Mouse (Mus musculus) embryonic facial prominence, embryonic 15.5 days (tissue): ENCODE measurements around the gene Gm3298. TPM values are rescaled to one million over a fixed set of nuclear protein-coding genes. Genes with fewer than 3 reads are reported as not detected.
"Not testable (repeated sequence)": the region's sequence is repeated elsewhere in the genome, so short reads cannot be mapped to it uniquely, and the experiment has no call there.

Experiments
- ATAC-seq: fragments of 200-750 bp; cut with Nextera tagmentation; 2 replicates; pipeline ENCODE4 v1.8.0; 2017; ENCODE audit warnings: low read depth, moderate TSS enrichment; ENCODE audit not compliant: insufficient number of reproducible peaks, low FRiP score, low TSS enrichment
- H3K27ac ChIP-seq: fragments of 300-500 bp; sonication (generic); replicated peaks from 2 replicates; pipeline ENCODE4 v1.5.1; 2015; ENCODE audit warnings: mild to moderate bottlenecking, inconsistent platforms
- H3K27me3 ChIP-seq: fragments of 300-500 bp; sonication (generic); 2 replicates; pipeline ENCODE4 v1.6.1; 2015; ENCODE audit warnings: inconsistent platforms
- H3K36me3 ChIP-seq: fragments of 300-500 bp; sonication (generic); 2 replicates; pipeline ENCODE4 v1.6.1; 2015; ENCODE audit warnings: mild to moderate bottlenecking, inconsistent platforms
- H3K4me1 ChIP-seq: fragments of 300-500 bp; sonication (generic); 2 replicates; pipeline ENCODE4 v1.6.1; 2015; ENCODE audit warnings: inconsistent platforms
- H3K4me2 ChIP-seq: fragments of 300-500 bp; sonication (generic); replicated peaks from 2 replicates; pipeline ENCODE4 v1.6.1; 2015; ENCODE audit warnings: mild to moderate bottlenecking, inconsistent platforms
- H3K4me3 ChIP-seq: fragments of 300-500 bp; sonication (generic); replicated peaks from 2 replicates; pipeline ENCODE4 v1.5.1; 2015; ENCODE audit warnings: mild to moderate bottlenecking, inconsistent platforms
- H3K9ac ChIP-seq: fragments of 300-500 bp; sonication (generic); 2 replicates; pipeline ENCODE4 v1.6.1; 2015; ENCODE audit warnings: inconsistent platforms
- H3K9me3 ChIP-seq: fragments of 300-500 bp; sonication (generic); replicated peaks from 2 replicates; pipeline ENCODE4 v1.6.1; 2016; ENCODE audit warnings: inconsistent platforms
- WGBS: fragments of 180-500 bp; shearing (Covaris S2); methylation state at CpG from one replicate; pipeline ENCODE4 v1.1.7; 2015; 5-methylcytosine and 5-hydroxymethylcytosine counted together
- polyA plus RNA-seq: library from polyadenylated mRNA; unstranded; fragments of >200 nt; fragmentation: Nextera tagmentation; extraction: Ambion mirVana; gene quantifications from 2 replicates; pipeline ENCODE4 v1.2.1, GENCODE M21; 2015

Gm3298 gene
- polyA plus RNA-seq = not detected in 2 replicates

GRCm38 (mm10) chr14:5015591-5015990 lies at the start of gene Gm3298:
Gene Gm3298, plus strand, starts transcription at chr14:5015891.
- not testable (repeated sequence) for H3K9me3 ChIP-seq, ATAC-seq, H3K4me2 ChIP-seq, H3K27ac ChIP-seq, H3K4me1 ChIP-seq, H3K9ac ChIP-seq, H3K4me3 ChIP-seq, H3K36me3 ChIP-seq, H3K27me3 ChIP-seq
- WGBS = 67% methylated on average over 1 of the region's 2 CpGs

GRCm38 (mm10) chr14:4983635-4984034 lies 32.1 kb upstream of the Gm3298 start, which contains the start of gene Gm8297:
Gene Gm8297, plus strand, starts transcription at chr14:4983935.
- H3K9ac ChIP-seq, ATAC-seq, H3K9me3 ChIP-seq: not testable (repeated sequence)

DNA sequence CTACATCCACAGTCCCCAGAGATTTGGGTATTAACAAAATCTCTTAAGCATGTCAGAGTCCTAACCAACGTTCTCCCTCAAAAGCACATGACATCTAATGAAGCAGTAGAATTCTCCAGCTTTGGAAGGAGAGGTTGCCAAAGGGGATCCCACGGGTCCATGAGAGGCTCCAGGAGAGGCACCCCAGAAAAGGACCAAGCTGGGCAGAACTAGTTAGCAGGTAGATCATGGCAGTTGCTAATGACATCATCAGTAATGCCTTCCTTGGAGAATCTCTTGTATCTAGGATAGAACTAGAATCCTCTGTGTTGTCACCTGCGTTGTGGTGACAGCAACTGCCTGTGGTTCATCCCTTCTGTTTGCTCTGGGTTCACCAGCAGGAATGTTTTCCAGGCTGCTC lies 34.6 kb downstream of the Gm3298 start, which contains the start of gene 4930555G01Rik:
TSS of gene 4930555G01Rik (plus strand) at position 301 of the 400 bp plus-strand sequence.
- H3K4me2 ChIP-seq, H3K27me3 ChIP-seq, H3K9ac ChIP-seq, H3K36me3 ChIP-seq, ATAC-seq, H3K27ac ChIP-seq, H3K4me3 ChIP-seq, H3K4me1 ChIP-seq, H3K9me3 ChIP-seq: not testable (repeated sequence)
- WGBS = no CpG with 5 or more reads among the region's 3 CpGs

More at GRCm38 (mm10) chr14:4983635-4984034, 32.1 kb upstream of the Gm3298 start, which contains the start of gene Gm8297:
- not testable (repeated sequence) for H3K27me3 ChIP-seq, H3K4me2 ChIP-seq, H3K4me1 ChIP-seq, H3K36me3 ChIP-seq, H3K4me3 ChIP-seq, H3K27ac ChIP-seq

Other genes with a start within 250 kb of the Gm3298 start
- gene Gm9602, start 239.6 kb upstream of the Gm3298 start, polyA plus RNA-seq = not detected in 2 replicates
- gene Gm3269, start 177.8 kb upstream of the Gm3298 start, polyA plus RNA-seq = not detected in 2 replicates
- 0.33 and 0.45 TPM in 2 replicates for gene Gm3264, start 160.3 kb upstream of the Gm3298 start, polyA plus RNA-seq
- gene Gm3278, start 123.5 kb upstream of the Gm3298 start, polyA plus RNA-seq = not detected in 2 replicates
- not detected in 2 replicates for gene Gm8297, start 32.0 kb upstream of the Gm3298 start, polyA plus RNA-seq
- not detected in 2 replicates for gene 4930555G01Rik, start 34.7 kb downstream of the Gm3298 start, polyA plus RNA-seq
- gene Gm8281, start 55.1 kb downstream of the Gm3298 start, polyA plus RNA-seq = 0.12 and 0.47 TPM in 2 replicates
- not detected in 2 replicates for gene Gm8279, start 115.6 kb downstream of the Gm3298 start, polyA plus RNA-seq
- not detected in 2 replicates for gene Gm3317, start 148.6 kb downstream of the Gm3298 start, polyA plus RNA-seq
- gene Gm8271, start 169.9 kb downstream of the Gm3298 start, polyA plus RNA-seq = not detected in 2 replicates
- gene Gm3526, start 244.7 kb downstream of the Gm3298 start, polyA plus RNA-seq = not detected in 2 replicates